Mouse (Mus musculus) lung, postnatal 0 days (tissue): ENCODE data around the gene Upp2.

Experiments
- CTCF ChIP-seq: IDR thresholded peaks from 2 replicates; pipeline ENCODE4 v1.5.1; 2016; ENCODE audit warnings: antibody characterized with exemption, mild to moderate bottlenecking
- EP300 ChIP-seq: IDR thresholded peaks from 2 replicates; pipeline ENCODE4 v1.6.1; 2016; ENCODE audit warnings: antibody characterized with exemption, mild to moderate bottlenecking, control low read depth

DNA sequence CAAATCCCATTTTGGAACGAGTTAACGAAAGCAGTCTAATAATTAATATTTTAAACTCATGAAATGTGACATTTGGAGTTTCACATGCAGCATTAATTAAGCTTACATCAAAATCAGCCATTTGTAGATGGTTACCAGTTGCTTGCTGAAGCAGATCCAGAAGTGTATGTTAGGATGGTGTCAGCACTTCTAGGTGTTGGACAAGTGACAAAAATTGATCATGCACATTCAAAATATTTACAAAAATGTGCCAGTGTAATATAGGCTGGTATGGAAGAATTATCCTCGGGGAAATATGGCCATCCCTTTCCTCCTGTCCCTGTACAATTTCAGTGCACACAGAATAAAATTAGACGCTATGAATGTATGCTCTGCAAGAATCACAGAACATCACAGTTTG, 223.3 kb downstream of the Upp2 start:
- TF ChIP-seq CTCF = no peak
- no peak for TF ChIP-seq EP300
